20 mouse cellular contexts compared by ENCODE assay signal in the genomic region with DNA sequence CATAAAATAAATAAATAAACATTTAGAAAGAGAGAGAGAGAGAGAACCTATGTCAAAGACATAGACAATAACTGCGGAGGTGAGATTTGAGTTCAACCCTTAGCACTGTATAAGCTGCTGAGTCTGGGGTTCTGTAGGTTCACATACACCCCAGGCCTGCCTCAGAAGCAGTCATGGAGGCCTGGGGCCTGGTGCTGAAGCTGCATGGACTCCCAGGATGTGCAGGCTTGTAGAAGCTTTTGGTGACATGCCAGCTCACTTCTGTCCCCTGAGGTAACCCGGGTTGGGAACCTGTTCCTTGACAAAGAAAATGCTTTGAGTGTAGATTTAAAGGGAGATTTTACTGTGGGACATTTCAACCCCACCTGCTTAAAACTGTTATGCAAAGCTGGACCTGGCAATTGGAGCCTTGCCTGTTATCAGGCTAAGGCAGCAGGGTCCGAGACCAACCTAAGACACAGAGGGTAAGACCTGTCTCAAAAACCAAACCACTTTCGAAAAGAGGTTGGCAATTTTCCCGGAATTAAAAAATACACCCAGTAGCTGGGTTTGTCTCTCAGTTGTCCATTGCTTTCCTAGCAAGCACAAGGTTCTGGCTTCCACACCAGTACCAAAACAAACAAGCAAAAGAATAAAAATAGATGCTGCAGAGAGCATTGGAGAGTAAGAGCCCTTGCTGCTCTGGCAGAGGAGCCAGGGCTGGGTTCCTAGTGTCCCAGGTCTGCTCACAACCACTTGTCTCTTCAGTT. TPM values are rescaled to one million over a fixed set of nuclear protein-coding genes. Genes with fewer than 3 reads are reported as not detected.
DNase-seq lines count a peak whose midpoint lies in the region; ATAC-seq lines count a peak whose summit lies in the region.
"Had no signal": no experiment of that assay in that cellular context is flagged by ENCODE, and none has a peak within 500 bp of the region (broad histone marks: within the 10 kb centered on the region; RNA-seq: fewer than 3 reads in every experiment).

No protein-coding gene starts in this region.

- DNase-seq in heart, adult 8-10 months (ENCODE audit: low spot score) = peak; percentile 36
- no peak for DNase-seq in lung, postnatal 14 days
- no peak for DNase-seq in kidney, postnatal 10 days
- DNase-seq in gastrocnemius, adult 8-10 months (ENCODE audit: low spot score in 2 of 2) = no peak
- DNase-seq: adrenal gland, postnatal 10 days; cerebellum, adult 9-11 months; forebrain, postnatal 0 days; lung, embryonic 14.5 days; right cerebral cortex, postnatal 14 days; thymus, adult 2 months had no signal

- no peak overlapping the region for H3K4me2 ChIP-seq in heart, embryonic 11.5 days
- no peak overlapping the region for H3K4me2 ChIP-seq in lung, embryonic 15.5 days
- H3K4me2 ChIP-seq in embryonic facial prominence, embryonic 15.5 days (replicated peaks) = no peak overlapping the region
- H3K4me2 ChIP-seq: embryonic facial prominence, embryonic 12.5 days; hindbrain, embryonic 15.5 days; intestine, embryonic 15.5 days; limb, embryonic 15.5 days; lung, embryonic 14.5 days; stomach, embryonic 15.5 days had no signal

- H3K4me1 ChIP-seq in heart, embryonic 11.5 days (ENCODE audit: control insufficient read depth, insufficient read depth, low read length) = peaks cover 29% of the 10 kb centered on the region
- H3K4me1 ChIP-seq in lung, embryonic 15.5 days = peaks cover 52% of the 10 kb centered on the region
- peaks cover 58% of the 10 kb centered on the region for H3K4me1 ChIP-seq in embryonic facial prominence, embryonic 15.5 days

- 72% methylated on average over 5 of the region's 5 CpGs for WGBS in heart, embryonic 11.5 days (ENCODE audit: insufficient replicate concordance)
- 59% methylated on average over 5 of the region's 5 CpGs for WGBS in lung, embryonic 15.5 days
- 71% methylated on average over 5 of the region's 5 CpGs for WGBS in embryonic facial prominence, embryonic 15.5 days

- H3K4me3 ChIP-seq in heart, embryonic 11.5 days (ENCODE audit: low read depth, low read length) = no peak overlapping the region
- H3K4me3 ChIP-seq in lung, embryonic 15.5 days = no peak overlapping the region
- no peak overlapping the region for H3K4me3 ChIP-seq in embryonic facial prominence, embryonic 15.5 days (replicated peaks)
- H3K4me3 ChIP-seq: embryonic facial prominence, embryonic 12.5 days; hindbrain, embryonic 15.5 days; intestine, embryonic 15.5 days; limb, embryonic 15.5 days; megakaryocyte, embryonic 14.5 days; stomach, embryonic 15.5 days had no signal

- H3K36me3 ChIP-seq in heart, embryonic 11.5 days (ENCODE audit: control insufficient read depth, insufficient read depth, low read length) = no peaks in the 10 kb centered on the region
- H3K36me3 ChIP-seq in lung, embryonic 15.5 days = no peaks in the 10 kb centered on the region
- H3K36me3 ChIP-seq in embryonic facial prominence, embryonic 15.5 days = no peaks in the 10 kb centered on the region
- H3K36me3 ChIP-seq: embryonic facial prominence, embryonic 12.5 days; hindbrain, embryonic 15.5 days; intestine, embryonic 15.5 days; limb, embryonic 15.5 days; stomach, embryonic 15.5 days had no signal

- H3K9ac ChIP-seq in heart, embryonic 11.5 days (ENCODE audit: low read depth, low read length) = no peak overlapping the region
- H3K9ac ChIP-seq in lung, embryonic 15.5 days = no peak overlapping the region
- no peak overlapping the region for H3K9ac ChIP-seq in embryonic facial prominence, embryonic 15.5 days
- H3K9ac ChIP-seq: embryonic facial prominence, embryonic 12.5 days; forebrain, postnatal 0 days; hindbrain, embryonic 15.5 days; intestine, embryonic 15.5 days; limb, embryonic 15.5 days; lung, embryonic 14.5 days; stomach, embryonic 15.5 days had no signal

- no peak overlapping the region for H3K27ac ChIP-seq in heart, embryonic 11.5 days (ENCODE audit: low read depth, low read length)
- peak overlapping the region; percentile 24; the same call in 1 of the 2 replicates for H3K27ac ChIP-seq in lung, embryonic 15.5 days
- 0 out of 2 replicates have a peak overlapping the region, but pooled peaks have one; percentile 7 for H3K27ac ChIP-seq in embryonic facial prominence, embryonic 15.5 days (replicated peaks)
- H3K27ac ChIP-seq: embryonic facial prominence, embryonic 12.5 days; hindbrain, embryonic 15.5 days; limb, embryonic 15.5 days had no signal

- H3K27me3 ChIP-seq in heart, embryonic 11.5 days (ENCODE audit: control insufficient read depth, insufficient read depth, low read length) = no peaks in the 10 kb centered on the region
- H3K27me3 ChIP-seq in lung, embryonic 15.5 days = no peaks in the 10 kb centered on the region
- no peaks in the 10 kb centered on the region for H3K27me3 ChIP-seq in embryonic facial prominence, embryonic 15.5 days
- H3K27me3 ChIP-seq: embryonic facial prominence, embryonic 12.5 days; hindbrain, embryonic 15.5 days; intestine, embryonic 15.5 days; limb, embryonic 15.5 days; stomach, embryonic 15.5 days had no signal

- ATAC-seq in heart, embryonic 11.5 days (replicated peaks; ENCODE audit: insufficient number of reproducible peaks, low FRiP score, low TSS enrichment) = no peak
- ATAC-seq in lung, embryonic 15.5 days (ENCODE audit: borderline replicate concordance, extremely low read depth, low FRiP score, low TSS enrichment) = no peak
- ATAC-seq in embryonic facial prominence, embryonic 15.5 days (ENCODE audit: insufficient number of reproducible peaks, low FRiP score, low TSS enrichment, low read depth) = no peak
- ATAC-seq in megakaryocyte-erythroid progenitor cell, adult 5-6 weeks (replicated peaks; ENCODE audit: low FRiP score, low TSS enrichment, poor library complexity, severe bottlenecking) = peak; percentile 55
- ATAC-seq: forebrain, postnatal 0 days; intestine, embryonic 15.5 days had no signal

- H3K9me3 ChIP-seq in heart, embryonic 11.5 days (replicated peaks; ENCODE audit: control insufficient read depth, low read length) = no peaks in the 10 kb centered on the region
- no peaks in the 10 kb centered on the region for H3K9me3 ChIP-seq in lung, embryonic 15.5 days
- no peaks in the 10 kb centered on the region for H3K9me3 ChIP-seq in embryonic facial prominence, embryonic 15.5 days (replicated peaks)
- H3K9me3 ChIP-seq: embryonic facial prominence, embryonic 12.5 days; hindbrain, embryonic 15.5 days; intestine, embryonic 15.5 days; limb, embryonic 15.5 days; megakaryocyte, embryonic 14.5 days; stomach, embryonic 15.5 days had no signal

RNA-seq across cellular contexts. Expression of gene Ier3, which starts 10.4 kb away (rescaled TPM):
- total RNA-seq in heart, adult 8-10 months (2022) = 10 to 100 TPM; 31.3 to 64.3 (median 38.9) TPM
- 13.2 and 17.0 TPM in 2 replicates for polyA plus RNA-seq in heart, embryonic 11.5 days (2014; fragmentation: Nextera tagmentation; extraction: Ambion mirVana)
- polyA plus RNA-seq in lung, embryonic 15.5 days (2015; fragmentation: Nextera tagmentation; extraction: Ambion mirVana) = 17.9 and 21.0 TPM in 2 replicates
- polyA plus RNA-seq in embryonic facial prominence, embryonic 15.5 days (2015; fragmentation: Nextera tagmentation; extraction: Ambion mirVana) = 28.7 and 30.2 TPM in 2 replicates
- total RNA-seq in megakaryocyte-erythroid progenitor cell, adult 5-6 weeks (2014; fragmentation: Nextera tagmentation) = 9.4 and 18.1 TPM in 2 replicates
- 16.1 and 18.2 TPM in 2 replicates for total RNA-seq in megakaryocyte-erythroid progenitor cell, adult 5-6 weeks (2017)
- total RNA-seq in gastrocnemius, adult 8-10 months (2022) = 1 to 10 TPM; 5.6 to 7.8 (median 6.6) TPM

RNA-seq across cellular contexts. Expression of gene Flot1, which starts 12.0 kb away (rescaled TPM):
- 100 to 1,000 TPM; 154 to 174 (median 157) TPM for total RNA-seq in heart, adult 8-10 months (2022)
- 71.3 and 74.0 TPM in 2 replicates for polyA plus RNA-seq in heart, embryonic 11.5 days (2014; fragmentation: Nextera tagmentation; extraction: Ambion mirVana)
- polyA plus RNA-seq in lung, embryonic 15.5 days (2015; fragmentation: Nextera tagmentation; extraction: Ambion mirVana) = 50.1 and 54.4 TPM in 2 replicates
- polyA plus RNA-seq in embryonic facial prominence, embryonic 15.5 days (2015; fragmentation: Nextera tagmentation; extraction: Ambion mirVana) = 64.4 and 72.6 TPM in 2 replicates
- total RNA-seq in megakaryocyte-erythroid progenitor cell, adult 5-6 weeks (2014; fragmentation: Nextera tagmentation) = 68.3 and 99.7 TPM in 2 replicates
- 73.0 and 82.4 TPM in 2 replicates for total RNA-seq in megakaryocyte-erythroid progenitor cell, adult 5-6 weeks (2017)
- 10 to 100 TPM; 52.6 to 67.2 (median 55.9) TPM for total RNA-seq in gastrocnemius, adult 8-10 months (2022)

RNA-seq across cellular contexts. Expression of gene Tubb5, which starts 27.0 kb away (rescaled TPM):
- 10 to 100 TPM; 65.2 to 94.6 (median 72.1) TPM for total RNA-seq in heart, adult 8-10 months (2022)
- polyA plus RNA-seq in heart, embryonic 11.5 days (2014; fragmentation: Nextera tagmentation; extraction: Ambion mirVana) = 855 and 931 TPM in 2 replicates
- polyA plus RNA-seq in lung, embryonic 15.5 days (2015; fragmentation: Nextera tagmentation; extraction: Ambion mirVana) = 1,042 and 1,079 TPM in 2 replicates
- 823 TPM in 2 replicates for polyA plus RNA-seq in embryonic facial prominence, embryonic 15.5 days (2015; fragmentation: Nextera tagmentation; extraction: Ambion mirVana)
- 823 and 947 TPM in 2 replicates for total RNA-seq in megakaryocyte-erythroid progenitor cell, adult 5-6 weeks (2014; fragmentation: Nextera tagmentation)
- total RNA-seq in megakaryocyte-erythroid progenitor cell, adult 5-6 weeks (2017) = 678 and 844 TPM in 2 replicates
- total RNA-seq in gastrocnemius, adult 8-10 months (2022) = 10 to 100 TPM; 26.7 to 34.5 (median 28.3) TPM

RNA-seq across cellular contexts. Expression of gene Mdc1, which starts 30.2 kb away (rescaled TPM):
- total RNA-seq in heart, adult 8-10 months (2022) = 10 to 100 TPM; 11.5 to 12.8 (median 12.0) TPM
- 19.0 and 19.5 TPM in 2 replicates for polyA plus RNA-seq in heart, embryonic 11.5 days (2014; fragmentation: Nextera tagmentation; extraction: Ambion mirVana)
- 24.1 and 24.7 TPM in 2 replicates for polyA plus RNA-seq in lung, embryonic 15.5 days (2015; fragmentation: Nextera tagmentation; extraction: Ambion mirVana)
- polyA plus RNA-seq in embryonic facial prominence, embryonic 15.5 days (2015; fragmentation: Nextera tagmentation; extraction: Ambion mirVana) = 12.0 and 16.1 TPM in 2 replicates
- 71.8 and 74.8 TPM in 2 replicates for total RNA-seq in megakaryocyte-erythroid progenitor cell, adult 5-6 weeks (2014; fragmentation: Nextera tagmentation)
- total RNA-seq in megakaryocyte-erythroid progenitor cell, adult 5-6 weeks (2017) = 18.4 and 19.8 TPM in 2 replicates
- 1 to 10 TPM; 3.2 to 5.0 (median 4.0) TPM for total RNA-seq in gastrocnemius, adult 8-10 months (2022)

RNA-seq across cellular contexts. Expression of gene Nrm, which starts 50.0 kb away (rescaled TPM):
- 1 to 10 TPM; 1.7 to 2.9 (median 1.8) TPM for total RNA-seq in heart, adult 8-10 months (2022)
- 44.5 and 48.1 TPM in 2 replicates for polyA plus RNA-seq in heart, embryonic 11.5 days (2014; fragmentation: Nextera tagmentation; extraction: Ambion mirVana)
- polyA plus RNA-seq in lung, embryonic 15.5 days (2015; fragmentation: Nextera tagmentation; extraction: Ambion mirVana) = 71.0 and 73.3 TPM in 2 replicates
- polyA plus RNA-seq in embryonic facial prominence, embryonic 15.5 days (2015; fragmentation: Nextera tagmentation; extraction: Ambion mirVana) = 53.2 and 55.2 TPM in 2 replicates
- total RNA-seq in megakaryocyte-erythroid progenitor cell, adult 5-6 weeks (2014; fragmentation: Nextera tagmentation) = 27.0 and 32.4 TPM in 2 replicates
- total RNA-seq in megakaryocyte-erythroid progenitor cell, adult 5-6 weeks (2017) = 15.0 and 26.4 TPM in 2 replicates
- total RNA-seq in gastrocnemius, adult 8-10 months (2022) = 1 to 10 TPM in 2 of 4 experiments, under 1 TPM in 2; 0.52 to 2.6 (median 1.4) TPM

Comparison
In these comparisons a context has a peak if more than half of its experiments do, and no peak if none do; other contexts are left out.
1. RNA of gene Tubb5, which starts 27.0 kb away (total RNA-seq): 678 to 947 TPM in megakaryocyte-erythroid progenitor cell, adult 5-6 weeks; 65.2 to 94.6 TPM in heart, adult 8-10 months and 26.7 to 34.5 TPM in gastrocnemius, adult 8-10 months; every median in the first group is over 4 times any median in the second.